Mouse (Mus musculus): ENCODE results near the gene 1700016C15Rik. TPM values are rescaled to one million over a fixed set of nuclear protein-coding genes. Genes with fewer than 3 reads are reported as not detected.

Gene 1700016C15Rik
- under 1 TPM in 1 of 2 experiments, not detected in 1; 0.45 TPM for polyA plus RNA-seq (2017; shearing (Covaris generic))

- ATAC-seq, result no peak
These were observed at the start of gene 1700016C15Rik for GRCm38 (mm10) chr1:177729043-177730024. TSS of gene 1700016C15Rik (plus strand) at chr1:177729814.

DNA sequence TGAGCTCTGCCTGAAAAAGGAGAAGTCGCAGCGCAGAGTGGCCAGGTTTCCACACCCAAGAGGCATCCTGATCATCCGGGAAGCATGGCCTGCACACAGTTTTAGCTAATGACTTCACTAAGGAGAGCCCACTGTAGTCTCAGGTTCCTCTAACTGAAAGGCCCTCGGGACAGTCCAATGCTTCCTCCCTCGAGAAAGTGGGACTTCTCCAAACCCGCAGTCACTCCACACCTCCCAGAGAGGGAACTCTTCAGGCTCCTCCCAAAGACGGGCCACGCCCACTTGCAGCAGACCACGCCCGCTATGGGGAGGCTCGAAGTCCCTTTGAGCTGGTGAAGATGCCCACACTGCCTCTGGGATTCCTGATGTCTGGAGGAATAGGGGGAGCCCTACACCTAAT is 48.4 kb upstream of the 1700016C15Rik start:
- ATAC-seq, result no peak

DNA sequence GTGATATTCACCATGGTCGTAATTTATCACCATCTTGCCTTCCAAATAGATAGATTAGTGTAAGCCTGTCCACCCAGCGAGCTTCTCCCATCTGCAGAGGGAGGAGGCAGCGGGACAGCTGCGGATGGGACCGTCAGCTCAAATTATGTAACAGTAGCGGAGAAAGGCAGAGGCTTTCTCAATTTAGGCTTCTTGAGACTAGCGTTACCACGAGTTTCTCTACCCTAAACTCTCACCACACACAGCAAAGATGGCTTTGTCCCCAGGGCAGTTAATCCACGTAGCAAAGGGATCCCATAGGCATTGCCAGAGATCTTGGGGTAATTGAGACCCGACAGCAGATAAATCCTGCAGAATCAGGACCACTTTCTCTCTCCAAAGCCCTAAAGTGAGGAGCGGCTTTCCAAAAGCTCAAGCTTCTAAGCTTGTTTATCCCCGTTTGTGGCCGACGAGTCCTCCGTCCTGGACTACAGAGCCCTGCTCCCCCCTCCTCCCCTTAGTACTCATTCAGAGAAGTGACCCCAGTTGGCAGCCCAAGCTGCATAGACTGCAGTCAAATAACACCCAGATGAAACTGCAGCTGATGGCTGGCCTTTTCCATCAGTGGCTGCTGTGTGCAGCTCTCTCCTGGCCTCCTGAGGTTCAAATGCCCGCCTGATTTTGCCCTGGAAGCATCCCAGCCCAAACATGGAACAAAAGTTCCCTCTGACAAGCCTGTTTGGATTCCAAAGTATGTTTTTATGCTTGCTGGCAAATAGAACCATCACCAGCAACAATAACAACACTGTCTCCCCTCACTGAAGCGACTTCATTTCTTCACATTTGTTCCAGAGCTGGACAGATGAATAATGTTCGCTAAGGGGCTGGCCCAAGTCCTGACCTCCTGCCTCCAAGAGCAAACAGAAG is 45.4 kb upstream of the 1700016C15Rik start:
- ATAC-seq, result no peak

- peak; percentile 61 for ATAC-seq
These were observed 44.7 kb upstream of the 1700016C15Rik start for GRCm38 (mm10) chr1:177684901-177685300.

DNA sequence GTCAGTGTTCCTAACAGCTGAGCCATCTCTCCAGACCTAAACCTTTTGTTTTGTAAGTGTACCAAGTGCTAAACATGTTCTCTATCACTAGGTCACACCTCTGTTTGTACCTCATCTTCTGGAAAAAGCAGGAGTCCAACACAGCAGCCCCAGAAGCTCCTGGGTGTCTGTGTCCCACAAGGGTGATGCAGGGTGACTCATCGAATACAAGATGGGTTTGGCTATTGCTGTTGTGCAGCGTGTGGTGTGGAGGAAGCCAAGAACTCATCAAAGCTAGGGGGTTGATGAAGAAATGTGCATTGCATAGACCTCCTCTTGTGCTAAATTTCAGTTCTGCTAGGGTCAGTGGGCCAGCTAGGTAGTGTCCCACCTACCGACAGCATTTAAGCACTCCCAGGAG is 43.5 kb upstream of the 1700016C15Rik start:
- ATAC-seq, result no peak

- no peak for ATAC-seq
These were observed 42.6 kb upstream of the 1700016C15Rik start for GRCm38 (mm10) chr1:177686982-177687381.

- no peak for ATAC-seq
These were observed 37.1 kb upstream of the 1700016C15Rik start for GRCm38 (mm10) chr1:177692491-177692890.

DNA sequence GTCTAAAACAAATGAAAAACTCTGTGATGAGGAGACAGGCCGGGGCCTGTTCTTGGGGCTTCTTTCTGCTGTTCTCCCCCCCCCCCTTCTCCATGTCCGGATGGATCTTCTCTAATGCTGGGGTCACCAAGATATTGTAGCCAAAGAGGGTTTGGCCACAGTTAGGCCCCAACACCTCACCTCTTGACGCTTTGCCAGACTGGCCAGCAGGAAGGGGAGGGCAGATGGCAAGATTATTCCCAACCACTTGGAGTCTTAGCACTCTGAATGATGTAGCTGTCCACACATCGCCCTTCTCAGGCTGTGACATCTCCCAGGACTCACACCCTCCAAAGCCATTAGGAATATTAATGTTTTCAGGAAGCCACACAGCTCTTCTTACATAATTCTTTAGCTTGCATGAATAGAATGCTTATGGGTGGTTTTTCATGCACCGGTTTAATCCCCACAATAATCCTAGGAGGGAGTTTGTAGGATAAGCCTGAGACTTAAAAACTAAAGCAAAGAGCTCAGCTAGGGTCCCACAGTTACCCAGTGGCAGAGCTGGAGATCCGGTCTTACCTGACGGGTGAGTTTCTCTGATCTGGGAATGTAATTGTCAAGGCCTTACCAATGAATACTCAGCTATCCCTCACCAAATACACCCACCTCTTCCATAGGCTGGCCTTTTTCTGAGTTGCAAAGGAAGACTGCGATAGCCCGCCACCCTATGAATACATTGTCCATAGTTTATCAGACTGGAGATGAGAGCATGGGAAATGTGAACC is 35.9 kb upstream of the 1700016C15Rik start:
- ATAC-seq, result no peak

GRCm38 (mm10) chr1:177700560-177700959 is 29.1 kb upstream of the 1700016C15Rik start:
- no peak for ATAC-seq

GRCm38 (mm10) chr1:177702481-177703146 is 27.0 kb upstream of the 1700016C15Rik start:
- ATAC-seq, result peak; percentile 74

- ATAC-seq, result no peak
These were observed 26.3 kb upstream of the 1700016C15Rik start for GRCm38 (mm10) chr1:177703147-177703807.

DNA sequence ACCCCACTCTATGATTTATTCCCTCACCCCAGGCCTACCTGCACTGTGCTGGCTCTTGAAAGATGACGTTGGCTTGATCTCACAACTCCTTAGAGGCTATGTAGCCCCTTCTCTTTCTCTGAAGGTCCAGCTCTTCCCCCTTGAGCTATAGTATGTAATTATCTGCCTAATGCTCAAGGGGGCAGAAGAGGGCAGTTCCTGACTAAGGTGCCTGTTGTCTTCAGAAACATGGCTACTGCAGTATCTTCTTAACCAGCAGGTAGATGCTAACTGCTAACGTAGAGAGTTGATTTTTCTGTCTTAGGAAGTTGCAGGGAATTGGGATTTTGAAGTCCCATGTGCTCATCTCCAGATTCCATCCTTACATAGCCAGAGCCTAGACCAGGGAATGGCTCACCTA is 24.4 kb upstream of the 1700016C15Rik start:
- ATAC-seq, result peak; percentile 50

GRCm38 (mm10) chr1:177707571-177707970 is 22.0 kb upstream of the 1700016C15Rik start:
- ATAC-seq, result no peak

GRCm38 (mm10) chr1:177708583-177709055 is 21.0 kb upstream of the 1700016C15Rik start:
- ATAC-seq, result no peak

DNA sequence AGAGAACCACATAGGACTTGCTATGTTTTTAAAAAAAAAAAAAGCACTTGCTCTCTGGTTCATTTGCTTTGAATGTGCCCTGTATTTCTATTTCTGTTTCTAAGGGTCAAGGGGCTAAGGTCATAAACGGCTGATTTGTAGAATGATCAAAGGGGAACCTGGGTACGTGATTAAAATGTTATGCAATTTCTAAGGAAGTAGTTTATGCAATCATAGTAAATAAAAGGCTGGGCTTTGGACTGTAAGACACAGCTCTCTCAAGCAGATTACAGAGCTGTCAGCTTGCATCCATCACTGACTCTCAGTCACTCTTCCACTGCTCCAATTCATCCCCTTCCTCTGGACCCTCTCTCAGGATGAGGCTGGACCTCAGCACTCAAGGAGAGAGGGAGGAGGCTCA is 18.6 kb upstream of the 1700016C15Rik start:
- ATAC-seq, result no peak

GRCm38 (mm10) chr1:177711418-177711817 is 18.2 kb upstream of the 1700016C15Rik start:
- no peak for ATAC-seq

DNA sequence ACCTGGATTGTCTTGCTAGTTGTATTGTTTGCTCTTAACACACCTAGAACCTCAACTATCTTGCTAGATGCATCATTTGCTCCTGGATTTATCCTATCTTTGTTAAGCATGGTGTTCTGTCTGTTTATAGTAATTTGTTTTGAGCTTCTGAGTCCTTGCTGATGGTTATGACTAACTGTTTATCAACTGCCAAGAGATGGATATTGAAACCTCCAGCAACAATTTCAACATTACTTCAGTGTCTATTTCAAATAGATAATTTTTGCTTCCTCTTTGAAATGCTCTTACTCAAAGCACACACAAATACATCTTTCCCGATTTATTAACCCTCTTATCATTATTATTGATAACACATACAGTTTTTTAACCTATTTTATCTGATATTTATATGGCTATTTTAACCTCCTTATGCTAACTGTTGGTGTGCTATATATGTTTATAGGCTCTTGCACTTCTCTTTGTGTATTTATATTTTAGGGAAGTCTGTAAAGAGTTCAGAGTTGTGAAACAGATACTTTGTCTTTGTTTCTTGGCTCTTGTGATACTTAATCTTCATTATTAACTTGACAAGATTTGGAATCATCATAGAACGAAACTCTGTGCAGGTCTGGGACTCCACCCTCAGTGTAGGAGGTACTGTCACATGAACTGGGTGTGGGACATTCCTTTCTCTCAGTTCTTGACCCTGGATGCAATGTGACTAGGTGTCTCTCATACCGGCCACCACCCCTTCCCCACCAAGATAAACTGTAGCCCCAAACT is 15.8 kb upstream of the 1700016C15Rik start:
- ATAC-seq, result no peak

DNA sequence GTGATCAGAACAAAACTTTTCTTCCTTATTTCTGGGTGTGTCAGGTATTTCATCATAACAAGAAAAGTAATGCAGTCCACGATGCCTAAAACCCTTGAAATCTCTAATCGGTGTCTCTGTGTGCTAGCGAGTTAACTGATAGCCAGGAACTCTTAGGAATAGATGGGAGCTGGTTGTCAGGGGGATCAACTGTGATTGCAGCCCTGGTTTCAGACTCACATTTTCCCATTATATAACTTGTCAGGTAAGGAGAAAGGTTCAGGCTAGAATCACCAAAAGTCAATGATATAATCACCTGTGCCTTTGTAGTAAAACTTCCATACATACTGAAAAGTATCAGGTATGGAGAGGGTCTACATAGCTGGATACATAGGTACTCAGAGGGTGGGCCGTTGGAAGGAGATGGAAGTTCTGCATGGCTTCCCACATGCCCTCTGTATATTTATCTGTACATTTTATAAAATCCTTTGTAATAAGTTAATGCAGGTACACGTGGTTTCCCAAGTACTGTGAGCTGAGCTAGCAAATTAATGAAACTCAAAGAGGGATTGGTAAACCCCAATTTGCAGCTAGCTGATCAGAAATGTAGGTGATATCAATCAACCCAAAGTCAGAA is 15.1 kb upstream of the 1700016C15Rik start:
- ATAC-seq, result no peak

DNA sequence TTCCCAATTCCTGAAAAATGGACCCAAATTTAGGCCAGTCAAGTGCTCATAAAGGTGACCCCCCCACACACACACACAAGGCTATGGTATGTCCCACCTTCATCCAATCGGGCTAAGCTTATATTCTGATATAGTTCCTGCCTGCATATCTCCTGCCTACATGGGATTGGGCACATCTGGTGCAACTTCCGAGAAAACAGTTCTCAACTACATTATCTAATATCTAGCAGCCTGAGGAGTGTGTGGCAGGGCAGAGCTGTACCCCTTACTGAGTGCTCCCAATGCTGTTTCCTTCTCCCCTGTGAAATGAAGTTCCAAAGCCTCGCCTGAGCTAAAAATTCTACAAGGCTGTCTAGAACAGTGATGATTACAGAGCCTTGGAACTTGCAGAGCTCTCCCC is 13.2 kb upstream of the 1700016C15Rik start:
- ATAC-seq, result no peak
